Mouse (Mus musculus): ENCODE data around the gene Tsc2.

DNA sequence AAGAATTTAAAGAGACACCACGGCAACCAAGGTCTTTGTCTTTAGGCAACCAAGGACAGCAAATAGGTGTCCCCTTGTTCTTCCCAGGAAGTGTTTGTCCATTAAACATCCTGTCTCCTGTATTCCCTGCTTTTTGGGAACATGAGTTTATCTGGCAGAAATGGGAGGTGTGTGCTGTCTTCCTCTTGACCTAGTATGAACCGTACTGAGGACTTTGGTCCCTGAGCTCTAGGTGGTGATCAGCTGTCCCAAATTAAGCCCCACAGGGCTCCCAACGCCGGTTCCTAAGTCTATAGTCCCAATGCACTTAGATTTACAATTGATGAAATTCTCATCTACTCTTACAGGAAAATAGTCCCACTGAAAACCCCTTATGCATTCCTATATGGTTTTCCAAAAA lies 18.3 kb upstream of the Tsc2 start:
- TF ChIP-seq USF1 (IDR thresholded peaks at IDR 0.05; ENCODE audit: low read depth), result no peak
- no peak for TF ChIP-seq POLR2A (IDR thresholded peaks at IDR 0.05; ENCODE audit: insufficient read length, low read depth)
- TF ChIP-seq MYOD1 (IDR thresholded peaks at IDR 0.05; ENCODE audit: control insufficient read depth in 1 of 3, insufficient read length in 2 of 3, low read depth in 2 of 3), result no peak
- TF ChIP-seq E2F4 (IDR thresholded peaks at IDR 0.05; ENCODE audit: insufficient read depth), result no peak
- TF ChIP-seq CEBPB (IDR thresholded peaks at IDR 0.05; ENCODE audit: insufficient read depth, poor library complexity, severe bottlenecking), result no peak
- TF ChIP-seq MYOG (IDR thresholded peaks at IDR 0.05; ENCODE audit: control insufficient read depth in 1 of 3, insufficient read depth in 1 of 3, insufficient read length in 2 of 3, low read depth in 2 of 3), result no peak
- no peak for TF ChIP-seq TCF12 (IDR thresholded peaks at IDR 0.05; ENCODE audit: insufficient read depth, poor library complexity, severe bottlenecking)
- no peak for TF ChIP-seq MAX (IDR thresholded peaks at IDR 0.05; ENCODE audit: low read depth)
